Mouse (Mus musculus) splenic B cell, adult 2 months (primary cell): ENCODE results near the gene Mettl7a3.
"Not testable (repeated sequence)": the region's sequence is repeated elsewhere in the genome, so short reads cannot be mapped to it uniquely, and the experiment has no call there.

ENCODE experiments used
- DNase-seq: peaks from one replicate; pipeline ENCODE4 v3.0.0-alpha.2; 2011; ENCODE audit warnings: low read depth, low spot score
- H3K27me3 ChIP-seq: 2 replicates; pipeline ENCODE4 v1.6.1; 2012; ENCODE audit warnings: mild to moderate bottlenecking, low read length, moderate library complexity, mixed read lengths; ENCODE audit not compliant: control insufficient read depth, poor library complexity, insufficient read depth, severe bottlenecking
- H3K36me3 ChIP-seq: 2 replicates; pipeline ENCODE4 v1.6.1; 2012; ENCODE audit warnings: mild to moderate bottlenecking, low read length, moderate library complexity, mixed read lengths; ENCODE audit not compliant: control insufficient read depth, poor library complexity, insufficient read depth, severe bottlenecking

Gene Mettl7a3

DNA sequence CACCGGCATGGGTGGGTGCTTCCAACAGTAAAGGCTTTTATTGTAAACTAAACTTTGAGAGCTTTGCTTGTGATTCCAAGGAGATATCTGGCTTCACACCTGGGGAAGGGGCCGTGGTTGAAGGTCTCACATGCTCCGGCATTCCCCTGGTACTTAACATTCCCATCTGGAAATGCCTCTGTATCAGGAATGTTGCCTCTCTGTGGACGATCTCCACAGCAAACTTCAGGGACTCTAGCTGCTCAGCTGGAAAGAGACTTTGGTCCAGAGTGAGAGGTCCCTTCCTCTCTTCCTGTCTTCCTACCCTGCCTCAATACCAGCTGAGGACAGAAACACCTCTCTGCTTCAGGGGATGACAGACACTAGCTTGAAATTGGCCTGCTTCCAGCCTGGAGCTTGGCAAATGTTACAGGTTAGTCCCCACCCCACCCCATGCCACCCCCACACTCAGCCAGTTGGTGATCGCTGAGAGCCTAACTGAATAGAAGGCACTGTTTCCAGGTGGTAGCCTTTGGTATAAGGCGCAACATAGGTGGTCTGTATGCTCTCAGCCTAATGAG is 16.9 kb downstream of the Mettl7a3 start:
- H3K27me3 ChIP-seq, result no peaks in the 10 kb centered on the region
- no peak for DNase-seq
- H3K36me3 ChIP-seq, result no peaks in the 10 kb centered on the region

DNA sequence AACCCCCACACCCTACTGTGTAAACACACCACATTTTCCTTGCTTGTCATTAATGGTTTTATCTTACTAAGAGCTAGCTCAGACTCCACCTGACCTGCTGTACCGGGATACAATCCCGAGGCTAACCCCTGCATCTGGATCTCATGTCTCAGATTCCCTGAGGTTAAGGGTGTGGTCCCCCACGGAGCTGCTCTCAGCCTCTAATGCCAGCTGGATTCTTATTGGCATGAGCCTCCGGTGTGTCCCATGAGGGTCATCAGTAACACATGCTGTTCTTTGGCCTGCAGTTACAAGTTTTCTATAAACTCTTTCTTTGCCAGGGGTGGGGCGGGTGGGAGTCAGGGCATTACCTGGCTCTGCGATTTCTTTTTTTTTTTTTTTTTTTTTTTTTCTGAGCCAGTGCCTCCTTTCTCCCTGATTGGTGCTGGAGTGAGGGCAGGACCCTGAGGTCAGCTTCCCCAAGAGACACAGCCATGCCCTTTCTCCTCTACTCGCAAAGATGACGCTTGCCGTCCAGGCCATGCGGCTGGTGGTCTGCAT is 18.1 kb downstream of the Mettl7a3 start, which contains the start of the genes Methig1 and Mettl7a2:
TSS of gene Methig1 (plus strand) at position 439 of the 540 bp plus-strand sequence.
TSS of gene Mettl7a2 (plus strand) at position 490 of the 540 bp plus-strand sequence.
- DNase-seq, result no peak
- H3K36me3 ChIP-seq, result no peaks in the 10 kb centered on the region
- H3K27me3 ChIP-seq, result no peaks in the 10 kb centered on the region

DNA sequence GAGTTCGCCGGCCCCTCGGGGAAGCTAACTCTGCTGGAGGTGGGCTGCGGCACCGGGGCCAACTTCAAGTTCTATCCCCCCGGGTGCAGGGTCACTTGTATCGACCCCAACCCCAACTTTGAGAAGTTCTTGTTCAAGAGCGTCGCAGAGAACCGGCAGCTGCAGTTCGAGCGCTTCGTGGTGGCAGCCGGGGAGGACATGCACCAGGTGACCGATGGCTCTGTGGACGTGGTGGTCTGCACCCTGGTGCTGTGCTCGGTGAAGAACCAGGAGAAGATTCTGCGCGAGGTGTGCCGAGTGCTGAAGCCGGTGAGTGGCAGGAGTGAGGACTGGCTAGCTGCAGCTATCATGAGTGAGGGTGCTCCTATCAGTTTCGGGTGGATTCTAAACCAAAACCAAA is 18.7 kb downstream of the Mettl7a3 start:
- not testable (repeated sequence) for H3K36me3 ChIP-seq, H3K27me3 ChIP-seq, DNase-seq

DNA sequence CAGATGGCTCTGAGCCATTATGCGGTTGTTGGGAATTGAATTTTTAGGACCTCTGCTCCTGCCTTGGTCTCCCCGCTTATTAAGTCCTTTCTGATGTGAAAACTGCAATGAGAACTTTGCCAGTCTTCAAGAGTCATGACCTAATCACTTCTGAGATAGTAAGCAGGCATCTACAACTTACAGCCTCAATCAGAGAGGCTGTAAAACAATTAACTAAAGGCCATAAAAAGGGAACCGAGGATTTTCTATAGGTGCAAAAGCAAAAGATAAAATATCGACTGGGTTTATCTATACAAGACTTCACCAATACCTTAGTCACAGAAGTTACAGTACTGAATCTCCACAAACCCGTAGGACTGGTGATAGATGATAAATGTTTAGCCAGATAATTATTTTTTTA is 21.1 kb downstream of the Mettl7a3 start:
- no peak for DNase-seq
- H3K36me3 ChIP-seq, result no peaks in the 10 kb centered on the region
- H3K27me3 ChIP-seq, result no peaks in the 10 kb centered on the region; the same call in 1 of the 2 replicates

DNA sequence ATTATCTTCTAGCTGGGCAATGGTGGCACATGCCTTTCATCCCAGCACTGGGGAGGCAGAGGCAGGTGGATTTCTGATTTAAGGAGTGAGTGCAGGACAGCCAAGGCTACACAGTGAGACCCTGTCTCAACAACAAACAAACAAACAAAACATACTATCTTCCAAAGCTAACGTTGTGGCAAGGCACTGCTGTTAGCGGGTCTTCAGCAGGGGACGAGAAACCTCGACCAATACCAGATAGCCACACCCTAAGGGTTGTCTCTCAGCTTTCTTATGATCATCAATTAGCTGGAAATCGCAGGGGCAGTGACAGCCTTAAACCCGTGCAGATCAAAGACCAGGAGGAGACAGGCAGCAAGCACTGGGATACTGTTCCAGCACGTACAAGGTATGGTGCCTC is 29.5 kb downstream of the Mettl7a3 start, which contains the start of gene Higd1c:
TSS of gene Higd1c (plus strand) at position 301 of the 400 bp plus-strand sequence.
- H3K36me3 ChIP-seq, result no peaks in the 10 kb centered on the region
- H3K27me3 ChIP-seq, result no peaks in the 10 kb centered on the region; the same call in 1 of the 2 replicates
- DNase-seq, result no peak

DNA sequence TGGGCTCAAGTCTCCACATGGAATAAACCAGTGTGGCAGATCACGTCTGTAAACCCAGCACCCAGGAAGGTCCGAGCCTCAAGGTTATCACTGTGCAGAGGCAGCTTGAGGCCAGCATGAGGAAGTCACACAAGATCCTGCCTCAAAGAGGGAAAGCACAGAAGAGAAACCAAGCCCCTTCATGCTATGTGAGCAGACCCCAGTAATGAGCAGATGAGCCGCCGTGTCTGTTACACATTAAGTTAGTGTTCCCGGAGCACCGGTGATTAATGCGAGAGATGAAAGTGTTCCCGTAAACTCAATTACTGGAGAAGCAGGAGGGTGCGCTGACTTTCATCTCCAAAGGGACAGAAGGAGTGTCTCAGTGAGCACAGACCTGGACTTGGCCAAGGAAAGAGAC is 31.2 kb downstream of the Mettl7a3 start:
- not testable (repeated sequence) for H3K27me3 ChIP-seq, H3K36me3 ChIP-seq, DNase-seq

DNA sequence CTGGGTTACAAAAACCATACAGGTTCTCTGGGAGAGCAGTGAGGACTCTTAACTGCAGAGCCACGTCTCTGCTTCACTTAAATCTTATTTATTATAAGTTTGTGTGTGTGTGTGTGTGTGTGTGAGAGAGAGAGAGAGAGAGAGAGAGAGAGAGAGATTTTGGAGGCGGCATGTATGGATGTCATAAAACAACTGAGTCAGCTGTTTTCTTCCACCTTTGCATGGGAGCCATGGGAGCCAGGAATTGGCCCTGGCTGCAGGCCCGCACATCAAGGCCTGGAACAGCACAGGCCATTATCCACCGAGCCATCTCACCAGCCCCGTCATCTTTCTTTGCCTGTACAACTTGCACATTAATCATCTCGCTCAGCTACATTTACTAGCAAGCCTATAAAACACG is 32.4 kb downstream of the Mettl7a3 start:
- no peak for DNase-seq
- Histone ChIP-seq H3K27me3 (no peaks in the 10 kb centered on the region), H3K36me3 (no peaks in the 10 kb centered on the region)

DNA sequence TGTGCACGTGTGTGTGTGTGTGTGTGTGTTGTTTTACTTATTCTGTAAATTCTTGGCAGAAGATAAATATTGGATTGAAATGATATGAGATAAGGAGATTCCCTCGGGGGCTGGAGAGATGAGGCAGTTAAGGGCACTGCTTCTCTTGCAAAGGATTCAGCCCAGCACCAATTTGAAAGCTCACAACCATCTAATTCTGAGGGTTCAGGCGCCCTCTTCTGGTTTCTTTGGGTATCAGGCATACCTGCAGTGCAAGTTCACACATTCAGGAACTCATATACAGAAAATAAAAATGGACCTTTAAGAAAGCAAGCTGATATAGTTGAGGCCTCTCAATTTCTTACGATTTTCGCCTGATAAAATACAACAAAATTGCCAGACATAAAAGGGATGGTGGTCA is 40.3 kb downstream of the Mettl7a3 start:
- Histone ChIP-seq H3K27me3 (no peaks in the 10 kb centered on the region), H3K36me3 (no peaks in the 10 kb centered on the region)
- DNase-seq, result peak; percentile 60

DNA sequence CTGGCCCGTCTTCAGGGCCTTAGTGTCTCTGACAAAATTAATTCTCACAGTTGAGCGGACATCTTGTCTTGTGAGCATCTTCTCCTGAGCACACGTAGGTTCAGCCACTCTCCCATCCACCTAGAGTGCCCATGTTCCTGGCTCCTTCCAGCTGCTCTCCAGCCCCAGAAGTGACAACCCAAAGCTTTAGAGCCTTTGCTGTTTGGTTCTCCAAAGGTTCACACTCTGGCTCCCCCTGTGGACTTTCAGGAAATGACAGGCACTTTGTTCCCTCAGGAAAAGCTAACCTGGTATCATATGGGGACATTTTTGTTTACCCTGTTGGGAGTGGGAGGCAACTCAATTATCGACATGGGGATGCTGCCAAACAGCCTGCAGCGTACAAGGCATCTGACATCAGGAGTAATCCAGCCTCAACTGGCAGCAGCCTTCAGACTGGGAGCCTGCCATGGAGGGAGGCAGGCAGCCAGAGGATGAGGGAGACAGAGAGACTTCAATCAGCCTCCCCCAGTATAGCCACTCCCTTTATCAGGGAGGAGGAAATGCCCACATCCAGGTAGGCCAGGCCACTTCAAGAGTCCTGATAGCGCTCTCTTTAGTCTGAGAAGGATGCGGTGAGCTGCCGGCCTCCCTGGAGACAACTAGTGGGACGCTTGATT is 43.2 kb downstream of the Mettl7a3 start:
- not testable (repeated sequence) for DNase-seq, H3K27me3 ChIP-seq, H3K36me3 ChIP-seq

DNA sequence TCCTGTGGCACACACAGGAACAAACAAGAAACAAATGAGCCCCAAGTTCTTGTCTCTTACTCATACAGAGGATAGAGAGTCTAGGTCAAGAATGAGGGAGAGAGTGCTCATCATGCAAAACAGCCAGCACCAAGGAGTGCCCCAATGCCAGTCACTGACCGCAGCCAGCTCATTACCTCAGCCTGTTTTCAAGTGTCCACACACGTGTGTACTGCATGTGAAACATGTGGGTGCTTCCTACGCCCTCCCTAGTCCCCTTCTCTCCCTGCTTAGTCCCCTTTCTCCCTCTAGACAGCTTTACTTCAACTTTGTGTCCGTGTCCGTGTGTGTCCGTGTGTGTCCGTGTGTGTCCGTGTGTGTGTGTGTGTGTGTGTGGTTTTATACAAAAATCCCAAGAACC is 44.9 kb downstream of the Mettl7a3 start:
- DNase-seq, result no peak
- Histone ChIP-seq H3K27me3 (no peaks in the 10 kb centered on the region), H3K36me3 (no peaks in the 10 kb centered on the region)

DNA sequence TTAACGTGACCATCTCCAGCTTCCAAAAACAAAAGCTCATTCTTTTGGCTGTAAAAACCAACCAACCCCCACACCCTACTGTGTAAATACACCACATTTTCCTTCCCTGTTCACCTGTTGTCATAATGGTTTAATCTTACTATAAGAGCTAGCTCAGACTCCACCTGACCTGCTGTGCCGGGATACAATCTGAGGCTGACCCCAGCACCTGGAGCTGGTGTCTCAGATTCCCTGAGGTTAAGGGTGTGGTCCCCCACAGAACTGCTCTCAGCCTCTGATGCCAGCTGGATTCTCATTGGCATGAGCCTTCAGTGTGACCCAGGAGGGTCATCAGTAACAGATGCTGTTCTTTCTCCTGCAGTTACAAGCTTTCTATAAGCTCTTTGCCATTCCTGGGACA is 45.4 kb downstream of the Mettl7a3 start:
- H3K36me3 ChIP-seq, result no peaks in the 10 kb centered on the region
- DNase-seq, result no peak
- H3K27me3 ChIP-seq, result no peaks in the 10 kb centered on the region

DNA sequence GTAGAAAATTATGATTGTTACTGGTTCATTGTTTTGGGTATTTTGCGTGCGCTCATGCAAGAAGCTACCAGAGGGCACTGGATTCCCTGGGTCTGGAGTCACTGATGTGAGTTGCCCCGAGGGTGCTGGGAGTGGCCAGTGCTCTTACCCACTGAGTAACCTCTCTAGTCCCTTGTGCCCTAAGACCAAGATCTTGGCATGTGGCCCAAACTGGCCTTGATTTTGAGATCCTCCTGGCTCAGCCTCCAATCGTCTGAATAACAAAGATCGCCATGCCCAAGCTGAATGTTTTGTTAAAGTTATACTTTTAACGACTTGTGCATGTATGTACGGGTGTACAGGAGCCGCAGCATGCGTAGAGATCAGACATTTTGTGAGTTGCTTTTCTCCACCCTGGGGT is 51.0 kb downstream of the Mettl7a3 start:
- Histone ChIP-seq H3K36me3 (no peaks in the 10 kb centered on the region), H3K27me3 (no peaks in the 10 kb centered on the region)
- no peak for DNase-seq

DNA sequence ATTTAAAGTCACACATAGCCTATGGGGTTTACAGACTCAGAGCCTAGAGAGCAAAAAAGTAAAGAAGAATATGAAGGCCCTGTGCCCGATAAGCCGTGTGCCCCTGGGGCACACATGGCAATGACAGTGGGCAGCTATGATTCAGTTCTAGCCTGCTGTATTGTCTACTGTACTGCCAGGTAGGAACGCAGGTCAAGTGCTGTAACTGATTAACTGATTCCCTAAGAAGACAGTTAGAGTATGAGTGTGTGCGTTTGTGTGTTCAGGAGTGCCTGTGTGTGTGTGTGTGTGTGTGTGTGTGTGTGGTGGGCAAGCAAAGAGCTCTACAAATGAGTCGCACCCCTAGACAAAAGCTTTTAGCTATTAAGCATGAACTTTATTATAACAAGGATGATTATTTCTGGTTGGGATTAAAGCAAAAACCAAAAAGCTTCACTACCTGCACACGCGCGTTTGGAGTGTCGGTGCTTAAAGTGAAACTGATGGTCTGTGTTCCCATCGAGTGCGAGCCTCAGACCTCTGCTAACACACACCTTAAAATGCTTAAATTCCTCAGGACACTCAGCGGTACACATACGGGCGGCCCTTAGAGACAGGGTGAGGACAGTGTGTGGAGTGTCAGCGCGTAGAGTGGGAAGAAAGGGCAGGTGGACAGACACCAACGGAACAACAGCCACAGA is 53.0 kb downstream of the Mettl7a3 start:
- no peak for DNase-seq
- Histone ChIP-seq H3K36me3 (no peaks in the 10 kb centered on the region), H3K27me3 (no peaks in the 10 kb centered on the region)

DNA sequence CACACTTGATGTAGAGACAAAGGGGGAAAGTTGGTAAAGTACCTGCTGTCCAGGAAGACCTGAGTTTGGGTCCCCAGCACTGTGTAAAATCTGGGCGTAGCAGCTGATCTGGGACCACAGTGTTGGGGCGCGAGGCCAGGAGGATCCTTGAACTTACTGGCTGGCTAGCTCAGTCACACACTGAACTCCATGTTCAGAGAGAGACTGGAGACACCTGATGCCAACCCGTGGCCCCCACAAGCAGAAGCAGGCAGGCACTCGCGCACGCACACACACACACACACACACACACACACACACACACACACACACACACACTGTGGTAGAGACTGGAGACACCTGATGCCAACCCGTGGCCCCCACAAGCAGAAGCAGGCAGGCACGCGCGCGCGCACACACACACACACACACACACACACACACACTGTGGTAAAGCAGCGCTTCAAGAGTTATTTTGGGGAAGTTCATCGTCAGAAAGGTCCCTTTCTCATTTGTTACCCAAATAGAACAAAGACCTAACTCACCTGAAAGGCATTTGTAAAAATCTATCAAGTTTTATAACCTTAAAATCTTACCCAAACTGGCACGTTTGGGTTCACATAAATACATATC is 53.6 kb downstream of the Mettl7a3 start:
- peak; percentile 77 for DNase-seq
- Histone ChIP-seq H3K27me3 (no peaks in the 10 kb centered on the region), H3K36me3 (no peaks in the 10 kb centered on the region)

DNA sequence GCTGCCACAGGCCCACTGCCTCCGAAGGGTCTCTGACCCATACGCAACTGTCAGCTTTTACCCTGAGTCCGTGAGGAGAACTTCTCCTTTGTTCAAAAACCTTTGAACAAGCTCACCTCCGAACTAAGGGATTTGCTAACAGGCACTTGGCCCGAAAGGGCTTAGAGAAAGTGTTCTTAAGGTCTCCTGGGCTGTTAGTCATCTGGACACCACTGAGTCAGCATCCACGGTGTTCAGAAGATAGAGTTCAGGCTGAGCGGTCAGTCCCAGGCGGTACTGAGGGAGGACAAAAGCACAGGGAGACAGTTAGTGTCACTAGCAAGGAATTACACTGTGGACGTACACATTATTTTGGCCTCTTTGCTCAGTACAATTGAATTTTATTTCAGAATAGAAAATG is 54.2 kb downstream of the Mettl7a3 start:
- H3K27me3 ChIP-seq, result no peaks in the 10 kb centered on the region
- no peaks in the 10 kb centered on the region for H3K36me3 ChIP-seq
- no peak for DNase-seq
